Mouse (Mus musculus): ENCODE results near the gene Mpp6. TPM values are rescaled to one million over a fixed set of nuclear protein-coding genes. Genes with fewer than 3 reads are reported as not detected.

Mpp6 gene
- polyA plus RNA-seq, 1 experiment from 2014 or later, result 76.1 TPM

DNA sequence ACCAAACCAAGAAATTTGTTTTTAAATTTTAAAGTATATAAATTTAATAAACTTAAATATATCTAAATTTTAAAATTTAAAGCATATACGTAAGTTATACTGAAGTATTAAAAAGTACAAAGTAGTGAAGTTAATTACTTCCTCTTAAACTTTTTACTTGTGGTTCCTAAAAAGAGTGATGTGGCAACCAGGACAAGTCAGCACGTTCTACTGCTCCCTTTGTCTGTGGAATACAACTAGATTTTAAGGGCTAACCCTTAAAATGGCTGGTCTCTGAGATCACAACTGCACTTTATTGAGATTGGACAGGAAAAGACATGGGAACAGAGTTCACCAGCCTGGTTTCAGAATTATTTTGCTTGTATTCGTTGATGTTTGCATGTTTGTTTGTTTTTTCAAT, 53.0 kb downstream of the Mpp6 start:
- H3K36me3 ChIP-seq, result no peaks in the 10 kb centered on the region
- no peak overlapping the region for H3K27ac ChIP-seq (replicated peaks)
- H3K4me3 ChIP-seq, result no peak overlapping the region
- H3K4me2 ChIP-seq (replicated peaks), result no peak overlapping the region
- H3K4me1 ChIP-seq, result no peaks in the 10 kb centered on the region
- H3K27me3 ChIP-seq, result no peaks in the 10 kb centered on the region
- no peak overlapping the region for H3K9ac ChIP-seq (replicated peaks)
- ATAC-seq (ENCODE audit: low FRiP score, low read depth), result no peak
- no peaks in the 10 kb centered on the region for H3K9me3 ChIP-seq
- 93% methylated on average over 3 of the region's 3 CpGs for WGBS

DNA sequence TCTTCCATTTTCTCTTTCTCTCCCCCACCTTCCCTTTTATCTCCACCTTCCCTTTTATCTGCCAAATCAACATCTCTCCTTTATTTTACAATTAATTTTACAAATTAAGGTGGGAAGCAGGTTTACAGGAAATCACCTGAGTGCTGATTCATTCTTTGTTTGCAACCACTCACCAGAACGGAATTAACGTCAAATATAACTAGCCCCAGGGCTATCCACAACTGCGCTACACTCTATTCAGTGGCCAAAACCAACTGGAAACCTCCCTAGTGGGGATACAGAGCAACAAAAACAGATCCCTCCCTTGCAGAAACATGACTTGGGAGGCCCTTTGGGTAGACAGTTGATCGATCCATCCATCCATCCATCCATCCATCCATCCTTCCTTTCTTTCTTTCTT, 58.8 kb downstream of the Mpp6 start:
- no peaks in the 10 kb centered on the region for H3K9me3 ChIP-seq
- H3K4me2 ChIP-seq (replicated peaks), result no peak overlapping the region
- H3K27ac ChIP-seq (replicated peaks), result no peak overlapping the region
- H3K4me3 ChIP-seq, result no peak overlapping the region
- no peak for ATAC-seq (ENCODE audit: low FRiP score, low read depth)
- peaks cover 9% of the 10 kb centered on the region; the same call in 1 of the 2 replicates for H3K36me3 ChIP-seq
- H3K27me3 ChIP-seq, result no peaks in the 10 kb centered on the region
- H3K9ac ChIP-seq (replicated peaks), result no peak overlapping the region
- H3K4me1 ChIP-seq, result no peaks in the 10 kb centered on the region
- WGBS, result 94% methylated on average over 4 of the region's 4 CpGs

DNA sequence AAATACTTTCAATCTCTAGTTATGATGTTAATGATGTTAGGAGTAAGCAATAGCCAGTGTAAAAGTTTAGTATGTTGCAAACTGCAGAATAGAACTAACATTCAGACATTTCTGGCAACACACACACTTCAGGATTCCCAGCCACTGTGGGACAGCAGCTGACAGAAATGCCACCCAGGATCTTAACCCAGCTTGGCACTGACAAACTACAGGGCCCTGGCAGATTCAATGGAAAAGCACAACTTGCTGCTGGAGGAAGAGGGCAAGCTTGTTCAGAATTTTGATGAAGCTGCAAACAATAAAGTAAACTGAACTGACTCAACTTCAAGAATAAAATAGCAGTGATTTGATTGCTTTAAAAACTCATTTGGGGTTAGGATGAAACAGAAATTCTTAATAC, 59.7 kb downstream of the Mpp6 start:
- Histone ChIP-seq H3K36me3 (peaks cover 12% of the 10 kb centered on the region; the same call in 1 of the 2 replicates), H3K27me3 (no peaks in the 10 kb centered on the region), H3K9ac (replicated peaks) (no peak overlapping the region), H3K4me3 (no peak overlapping the region), H3K4me2 (replicated peaks) (no peak overlapping the region), H3K9me3 (no peaks in the 10 kb centered on the region), H3K27ac (replicated peaks) (no peak overlapping the region), H3K4me1 (no peaks in the 10 kb centered on the region)
- no peak for ATAC-seq (ENCODE audit: low FRiP score, low read depth)

DNA sequence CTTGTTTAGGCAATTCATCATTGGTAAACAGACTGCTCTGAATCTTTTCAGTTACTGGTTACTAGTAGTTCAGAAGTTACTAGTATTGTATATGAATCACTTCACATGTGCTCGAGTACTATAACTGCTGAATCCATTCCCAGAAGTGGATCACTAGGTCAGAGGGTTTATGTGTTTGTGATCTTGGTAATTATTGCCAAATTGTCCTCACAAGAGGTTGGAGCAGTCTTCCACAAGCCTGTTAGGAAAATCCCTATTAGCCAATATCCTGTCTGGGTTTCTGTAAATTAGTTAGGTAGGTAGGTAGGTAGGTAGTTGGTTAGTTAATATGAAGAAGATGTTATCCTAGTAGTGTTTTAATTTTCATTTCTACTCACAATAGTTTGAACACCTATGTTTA, 65.7 kb downstream of the Mpp6 start:
- no peak for ATAC-seq (ENCODE audit: low FRiP score, low read depth)
- H3K27ac ChIP-seq (replicated peaks), result no peak overlapping the region
- 90% methylated on average over 1 of the region's 1 CpGs for WGBS
- peaks cover 10% of the 10 kb centered on the region; the same call in 1 of the 2 replicates for H3K36me3 ChIP-seq
- H3K9ac ChIP-seq (replicated peaks), result no peak overlapping the region
- no peak overlapping the region for H3K4me2 ChIP-seq (replicated peaks)
- no peaks in the 10 kb centered on the region for H3K4me1 ChIP-seq
- H3K9me3 ChIP-seq, result no peaks in the 10 kb centered on the region
- no peak overlapping the region for H3K4me3 ChIP-seq
- no peaks in the 10 kb centered on the region for H3K27me3 ChIP-seq

DNA sequence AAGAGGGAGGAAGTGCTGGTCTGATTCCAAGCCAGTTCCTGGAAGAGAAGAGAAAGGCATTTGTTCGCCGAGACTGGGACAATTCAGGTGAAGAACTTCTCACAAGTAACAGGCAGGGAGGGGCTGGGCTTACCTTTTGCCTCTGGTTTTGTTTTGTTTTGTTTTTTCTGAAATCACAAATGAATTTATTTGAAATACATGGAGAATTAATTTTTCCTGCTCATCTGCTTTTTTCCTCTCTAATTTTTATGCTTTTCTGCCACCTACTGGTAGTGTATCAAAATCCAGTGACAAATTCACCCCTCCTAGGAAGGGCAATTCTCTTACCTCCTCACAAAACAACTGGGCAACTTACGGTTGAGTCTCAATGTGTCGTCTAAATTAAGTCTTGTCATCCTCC, 70.1 kb downstream of the Mpp6 start:
- Histone ChIP-seq H3K9me3 (no peaks in the 10 kb centered on the region), H3K27me3 (no peaks in the 10 kb centered on the region), H3K4me3 (no peak overlapping the region), H3K36me3 (peaks cover 19% of the 10 kb centered on the region; the same call in 1 of the 2 replicates), H3K27ac (replicated peaks) (no peak overlapping the region), H3K4me2 (replicated peaks) (no peak overlapping the region), H3K9ac (replicated peaks) (no peak overlapping the region), H3K4me1 (no peaks in the 10 kb centered on the region)
- WGBS, result 84% methylated on average over 4 of the region's 4 CpGs
- no peak for ATAC-seq (ENCODE audit: low FRiP score, low read depth)

DNA sequence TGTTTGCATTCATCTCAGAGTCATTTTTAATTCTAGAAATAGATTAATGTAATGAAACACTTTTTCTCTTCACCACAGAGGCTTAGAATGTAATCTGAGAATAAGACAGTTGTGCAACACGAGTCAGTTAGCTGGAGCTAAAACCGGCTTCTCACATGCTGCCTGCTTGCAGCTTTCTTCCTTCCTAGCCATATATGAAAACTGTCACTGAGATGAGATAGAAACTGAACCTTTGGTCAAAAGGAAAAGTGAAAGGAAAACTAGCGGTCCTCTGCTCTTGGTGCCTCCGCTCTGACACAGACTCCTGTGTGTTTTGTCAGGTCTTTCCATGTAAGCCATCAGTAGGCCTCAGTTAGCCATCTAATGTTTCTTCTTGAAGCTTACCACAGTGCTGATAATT, 77.9 kb downstream of the Mpp6 start:
- H3K9ac ChIP-seq (replicated peaks), result no peak overlapping the region
- no peaks in the 10 kb centered on the region for H3K4me1 ChIP-seq

DNA sequence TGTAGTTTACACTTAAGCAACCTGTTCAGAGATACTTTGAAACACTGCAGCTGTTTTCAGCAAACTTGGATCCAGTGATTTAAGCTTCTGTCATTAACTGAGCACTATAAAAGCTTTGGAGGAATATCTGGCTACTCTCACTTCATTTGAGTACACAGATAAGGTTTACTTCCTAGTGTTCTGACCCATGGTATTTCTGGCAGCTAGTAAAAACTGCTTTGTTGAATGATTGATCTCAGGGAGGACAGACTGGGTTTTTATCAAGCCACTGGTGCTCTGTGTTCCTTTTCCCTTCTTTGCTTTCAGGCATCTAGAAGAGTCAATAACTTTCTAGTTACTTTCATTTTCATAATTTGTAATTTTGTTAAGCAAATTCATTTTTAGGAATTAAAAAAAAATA, 79.3 kb downstream of the Mpp6 start:
- no peak overlapping the region for H3K27ac ChIP-seq (replicated peaks)
- no peaks in the 10 kb centered on the region for H3K9me3 ChIP-seq
- H3K4me3 ChIP-seq, result no peak overlapping the region
- no peak for ATAC-seq (ENCODE audit: low FRiP score, low read depth)
- H3K27me3 ChIP-seq, result no peaks in the 10 kb centered on the region
- H3K9ac ChIP-seq (replicated peaks), result no peak overlapping the region
- H3K4me2 ChIP-seq (replicated peaks), result no peak overlapping the region
- H3K4me1 ChIP-seq, result no peaks in the 10 kb centered on the region
- H3K36me3 ChIP-seq, result peaks cover 13% of the 10 kb centered on the region; the same call in 1 of the 2 replicates

More for the DNA sequence above, 77.9 kb downstream of the Mpp6 start:
- Histone ChIP-seq H3K4me3 (no peak overlapping the region), H3K27ac (replicated peaks) (no peak overlapping the region), H3K9me3 (no peaks in the 10 kb centered on the region), H3K27me3 (no peaks in the 10 kb centered on the region), H3K4me2 (replicated peaks) (no peak overlapping the region), H3K36me3 (peaks cover 23% of the 10 kb centered on the region; the same call in 1 of the 2 replicates)
- no peak for ATAC-seq (ENCODE audit: low FRiP score, low read depth)
- WGBS, result 91% methylated on average over 4 of the region's 4 CpGs

DNA sequence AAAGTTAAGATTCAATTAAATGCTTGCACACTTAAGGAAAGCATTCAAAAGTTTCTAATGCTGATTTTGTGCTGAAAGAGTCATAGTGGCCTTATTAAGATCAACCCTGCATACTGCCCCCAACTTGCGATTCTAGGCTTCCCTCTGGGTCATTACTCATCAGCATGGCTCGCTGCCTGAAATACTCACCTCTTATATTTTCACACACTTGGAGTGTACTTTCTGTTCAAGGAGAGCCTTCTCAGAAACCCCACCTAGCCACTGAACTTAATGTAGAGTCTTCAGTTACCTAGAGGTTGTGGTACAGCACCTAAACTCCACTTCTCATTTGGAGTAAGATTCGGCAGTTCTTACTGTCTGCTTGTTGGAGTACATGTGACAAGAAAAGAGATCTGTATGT, 81.6 kb downstream of the Mpp6 start:
- H3K27ac ChIP-seq (replicated peaks), result no peak overlapping the region
- no peaks in the 10 kb centered on the region for H3K27me3 ChIP-seq
- WGBS, result 90% methylated on average over 3 of the region's 3 CpGs
- H3K4me2 ChIP-seq (replicated peaks), result no peak overlapping the region
- no peak overlapping the region for H3K4me3 ChIP-seq
- H3K4me1 ChIP-seq, result no peaks in the 10 kb centered on the region
- no peaks in the 10 kb centered on the region for H3K9me3 ChIP-seq
- ATAC-seq (ENCODE audit: low FRiP score, low read depth), result no peak
- H3K36me3 ChIP-seq, result 0 out of 2 replicates have a peak, but pooled peaks cover 4% of the 10 kb centered on the region
- no peak overlapping the region for H3K9ac ChIP-seq (replicated peaks)

DNA sequence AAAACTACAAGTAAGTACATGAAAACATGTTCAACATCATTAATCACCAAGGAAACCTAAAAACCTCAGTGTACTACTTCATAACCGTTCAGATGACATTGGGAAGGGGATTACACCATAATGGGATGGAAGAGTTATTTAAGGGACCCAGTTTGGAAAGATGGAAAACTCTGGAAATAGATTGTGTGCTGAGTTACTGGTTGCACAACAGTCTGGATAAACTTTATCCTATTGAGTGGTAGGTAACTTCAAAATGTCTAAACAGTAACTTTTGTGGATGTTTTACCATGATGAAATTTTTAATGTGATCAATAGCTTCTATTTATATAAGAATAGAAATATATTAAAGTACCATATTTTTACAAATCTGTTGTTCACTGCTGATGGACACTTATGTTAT, 82.1 kb downstream of the Mpp6 start:
- no peak for ATAC-seq (ENCODE audit: low FRiP score, low read depth)
- 74% methylated on average over 1 of the region's 1 CpGs for WGBS
- H3K27me3 ChIP-seq, result no peaks in the 10 kb centered on the region
- no peak overlapping the region for H3K4me2 ChIP-seq (replicated peaks)
- 0 out of 2 replicates have a peak, but pooled peaks cover 4% of the 10 kb centered on the region for H3K36me3 ChIP-seq
- no peak overlapping the region for H3K27ac ChIP-seq (replicated peaks)
- H3K4me1 ChIP-seq, result no peaks in the 10 kb centered on the region
- no peaks in the 10 kb centered on the region for H3K9me3 ChIP-seq
- H3K9ac ChIP-seq (replicated peaks), result no peak overlapping the region
- no peak overlapping the region for H3K4me3 ChIP-seq

DNA sequence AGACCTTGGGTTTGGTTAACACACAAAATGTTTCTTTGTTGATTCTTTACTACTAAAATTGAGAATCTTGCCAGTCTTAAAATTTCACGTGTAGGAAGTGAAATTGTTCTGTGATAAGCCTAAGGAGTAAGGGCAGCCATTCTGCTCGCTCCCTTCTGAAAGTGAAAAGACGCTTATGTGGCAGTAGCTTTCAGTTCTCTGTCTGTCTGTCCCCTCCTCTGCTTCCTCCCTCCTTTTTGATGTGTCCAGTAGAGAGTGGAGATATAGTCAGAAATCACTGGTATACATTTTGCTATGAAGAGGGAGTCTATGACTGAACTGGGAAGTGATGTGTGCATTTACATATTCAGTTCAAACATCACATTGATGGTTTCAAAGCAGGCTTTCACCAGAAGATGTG, 82.8 kb downstream of the Mpp6 start:
- no peaks in the 10 kb centered on the region for H3K4me1 ChIP-seq
- 95% methylated on average over 3 of the region's 3 CpGs for WGBS
- H3K27ac ChIP-seq (replicated peaks), result no peak overlapping the region
- H3K9ac ChIP-seq (replicated peaks), result no peak overlapping the region
- no peak overlapping the region for H3K4me2 ChIP-seq (replicated peaks)
- H3K27me3 ChIP-seq, result no peaks in the 10 kb centered on the region
- no peaks in the 10 kb centered on the region for H3K9me3 ChIP-seq
- no peak for ATAC-seq (ENCODE audit: low FRiP score, low read depth)
- no peak overlapping the region for H3K4me3 ChIP-seq
- 0 out of 2 replicates have a peak, but pooled peaks cover 8% of the 10 kb centered on the region for H3K36me3 ChIP-seq

DNA sequence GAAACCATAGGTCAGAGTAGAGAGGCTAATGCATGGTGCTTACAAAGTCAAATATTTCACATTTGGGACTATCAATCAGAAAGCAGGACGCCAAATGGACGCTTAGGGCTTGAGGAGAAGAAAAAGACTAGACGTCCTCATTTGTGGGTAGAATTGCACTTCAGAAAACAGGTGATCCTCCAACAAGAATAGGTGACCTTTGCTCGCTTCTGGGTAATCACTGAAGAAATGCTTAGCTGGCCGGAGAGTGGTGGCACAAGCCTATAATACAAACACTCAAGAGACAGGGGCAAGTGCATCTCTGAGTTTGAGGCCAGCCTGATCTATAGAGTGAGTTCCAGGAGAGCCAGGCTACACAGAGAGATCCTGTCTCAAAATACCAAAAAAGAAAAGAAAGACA, 83.8 kb downstream of the Mpp6 start:
- Histone ChIP-seq H3K27me3 (no peaks in the 10 kb centered on the region), H3K27ac (replicated peaks) (no peak overlapping the region), H3K9me3 (no peaks in the 10 kb centered on the region), H3K9ac (replicated peaks) (no peak overlapping the region), H3K4me2 (replicated peaks) (no peak overlapping the region), H3K4me1 (no peaks in the 10 kb centered on the region), H3K36me3 (0 out of 2 replicates have a peak, but pooled peaks cover 12% of the 10 kb centered on the region), H3K4me3 (no peak overlapping the region)
- no peak for ATAC-seq (ENCODE audit: low FRiP score, low read depth)
- 94% methylated on average over 5 of the region's 5 CpGs for WGBS

DNA sequence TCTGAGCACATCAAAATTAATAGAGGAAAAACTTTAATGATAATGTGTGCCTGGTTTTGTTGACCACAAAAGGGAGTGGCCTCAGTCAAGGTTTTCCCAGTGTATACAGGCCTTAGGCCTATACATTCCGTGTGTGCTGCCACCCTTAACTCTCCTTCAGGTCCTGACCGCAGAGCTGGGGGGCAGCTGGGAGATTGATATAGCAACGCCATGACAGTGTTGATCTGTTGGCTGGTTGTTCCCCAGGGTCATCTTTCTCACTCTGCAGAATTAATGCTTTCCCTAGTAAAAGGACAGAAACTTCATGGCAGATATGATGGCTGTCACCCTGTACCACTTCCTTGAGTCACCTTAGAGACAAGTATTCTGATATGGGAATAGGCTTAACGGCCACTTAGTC, 94.3 kb downstream of the Mpp6 start:
- no peak overlapping the region for H3K27ac ChIP-seq (replicated peaks)
- no peak overlapping the region for H3K4me3 ChIP-seq
- H3K9ac ChIP-seq (replicated peaks), result no peak overlapping the region
- 91% methylated on average over 4 of the region's 4 CpGs for WGBS
- no peak overlapping the region for H3K4me2 ChIP-seq (replicated peaks)
- H3K4me1 ChIP-seq, result no peaks in the 10 kb centered on the region
- ATAC-seq (ENCODE audit: low FRiP score, low read depth), result no peak
- no peaks in the 10 kb centered on the region for H3K27me3 ChIP-seq
- peaks cover 3% of the 10 kb centered on the region; the same call in 1 of the 2 replicates for H3K36me3 ChIP-seq
- no peaks in the 10 kb centered on the region for H3K9me3 ChIP-seq

DNA sequence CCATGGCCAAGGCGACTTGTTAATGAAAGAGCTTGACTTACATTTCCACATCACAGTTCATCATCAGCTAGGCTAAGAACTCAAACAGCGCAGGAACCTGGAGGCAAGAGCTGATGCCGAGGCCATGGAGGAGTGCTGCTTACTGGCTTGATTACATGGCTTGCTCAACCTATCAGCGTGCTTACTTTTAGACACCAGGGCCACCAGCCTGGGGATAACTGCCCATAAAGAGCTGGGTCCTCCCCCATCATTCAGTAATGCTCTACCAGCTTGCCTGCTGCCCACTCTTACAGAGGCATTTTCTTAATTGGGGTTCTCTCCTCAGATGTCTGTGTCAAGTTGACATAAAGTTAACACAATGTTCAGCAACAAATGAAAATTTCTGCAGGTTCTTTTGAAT, 95.1 kb downstream of the Mpp6 start:
- H3K9me3 ChIP-seq, result no peaks in the 10 kb centered on the region
- no peak overlapping the region for H3K4me2 ChIP-seq (replicated peaks)
- no peak for ATAC-seq (ENCODE audit: low FRiP score, low read depth)
- H3K4me3 ChIP-seq, result no peak overlapping the region
- no peaks in the 10 kb centered on the region for H3K27me3 ChIP-seq
- H3K9ac ChIP-seq (replicated peaks), result no peak overlapping the region
- H3K36me3 ChIP-seq, result peaks cover 3% of the 10 kb centered on the region; the same call in 1 of the 2 replicates
- no peaks in the 10 kb centered on the region for H3K4me1 ChIP-seq
- H3K27ac ChIP-seq (replicated peaks), result no peak overlapping the region
- WGBS, result 93% methylated on average over 4 of the region's 4 CpGs
